Mouse (Mus musculus): ENCODE measurements around the gene Egfl7. TPM values are rescaled to one million over a fixed set of nuclear protein-coding genes. Genes with fewer than 3 reads are reported as not detected.

The Egfl7 gene
- total RNA-seq, 2 experiments from 2014 or later = 73.5 to 83.0 TPM

Small RNAs within 50 kb of the gene (microRNA-seq; reads per million reads assigned to microRNA genes)
- 1.1 reads per million for gene Mir126a
- not detected for gene Mir126b

Other genes with a start within 250 kb of the Egfl7 start
- 10 to 100 TPM; 26.7 to 27.6 TPM for gene Dnlz, start 227.9 kb upstream of the Egfl7 start, total RNA-seq (2021)
- 1 to 10 TPM; 2.1 to 2.9 TPM for gene Card9, start 219.1 kb upstream of the Egfl7 start, total RNA-seq (2021)
- 10 to 100 TPM; 78.8 to 80.9 TPM for gene Snapc4, start 199.4 kb upstream of the Egfl7 start, total RNA-seq (2021)
- gene Entr1, start 190.7 kb upstream of the Egfl7 start, total RNA-seq (2021) = 100 to 1,000 TPM; 187 to 190 TPM
- 100 to 1,000 TPM; 126 to 129 TPM for gene Pmpca, start 190.7 kb upstream of the Egfl7 start, total RNA-seq (2021)
- gene Inpp5e, start 170.8 kb upstream of the Egfl7 start, total RNA-seq (2021) = 10 to 100 TPM; 17.3 to 19.6 TPM
- gene Sec16a, start 134.8 kb upstream of the Egfl7 start, total RNA-seq (2021) = 10 to 100 TPM; 43.6 to 46.3 TPM
- 10 to 100 TPM; 26.4 to 30.5 TPM for gene Notch1, start 63.4 kb upstream of the Egfl7 start, total RNA-seq (2021)
- gene Gm20532, start 6.6 kb downstream of the Egfl7 start, total RNA-seq (2021) = not detected
- gene Agpat2, start 24.4 kb downstream of the Egfl7 start, total RNA-seq (2021) = 1 to 10 TPM; 1.6 to 2.2 TPM
- 10 to 100 TPM; 88.2 to 90.8 TPM for gene Fam69b, start 48.4 kb downstream of the Egfl7 start, total RNA-seq (2021)
- not detected for gene Lcn4, start 91.3 kb downstream of the Egfl7 start, total RNA-seq (2021)

Measured in left cerebral cortex, postnatal 10 days (tissue).